Mouse (Mus musculus) thymus, adult 2 months (tissue): ENCODE measurements around the gene Limk2.

ENCODE experiments used
- CTCF ChIP-seq: fragments of 200-500 bp; IDR thresholded peaks from 2 replicates; pipeline ENCODE4 v1.5.1; 2012; ENCODE audit warnings: mild to moderate bottlenecking, control low read depth, low read length, moderate library complexity, borderline replicate concordance; ENCODE audit not compliant: control insufficient read depth, poor library complexity, insufficient read depth; ENCODE audit errors: extremely low read depth
- POLR2A ChIP-seq: fragments of 200-500 bp; IDR thresholded peaks from 2 replicates; pipeline ENCODE4 v1.6.1; 2012; ENCODE audit warnings: mild to moderate bottlenecking, low read length, control low read depth, moderate library complexity; ENCODE audit not compliant: control insufficient read depth, poor library complexity, insufficient read depth; ENCODE audit errors: extremely low read depth

DNA sequence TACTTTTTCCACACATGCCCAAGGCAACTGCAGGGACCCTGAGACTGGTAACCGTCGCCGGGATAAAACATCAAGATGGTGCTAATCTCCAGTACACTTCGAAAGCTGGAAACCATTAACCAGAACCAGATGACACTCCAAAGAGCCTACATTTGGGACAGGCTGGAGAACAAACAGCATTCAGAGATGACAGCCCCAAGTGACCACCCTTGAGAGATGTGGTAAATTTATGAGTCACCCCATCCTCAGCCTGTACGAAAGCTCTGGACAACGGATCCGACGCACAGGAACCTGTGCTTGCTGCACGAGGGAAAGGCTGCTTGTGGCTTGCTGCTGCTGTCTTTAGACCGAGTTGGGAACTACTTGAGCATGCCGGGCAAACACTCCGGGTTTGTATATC, 34.2 kb downstream of the Limk2 start:
- TF ChIP-seq CTCF (no peak), POLR2A (no peak)
